Mouse (Mus musculus) ES-Bruce4 (cell line): ENCODE measurements around the gene Aim2. TPM values are rescaled to one million over a fixed set of nuclear protein-coding genes. Genes with fewer than 3 reads are reported as not detected.
"Not testable (repeated sequence)": the region's sequence is repeated elsewhere in the genome, so short reads cannot be mapped to it uniquely, and the experiment has no call there.

Experiments
- H3K27ac ChIP-seq: 2 replicates; pipeline ENCODE4 v1.5.1; 2012; ENCODE audit warnings: low read length, inconsistent platforms; ENCODE audit not compliant: insufficient read depth
- H3K27me3 ChIP-seq: 2 replicates; pipeline ENCODE4 v1.6.1; 2012; ENCODE audit warnings: mild to moderate bottlenecking, low read length, inconsistent platforms; ENCODE audit not compliant: control insufficient read depth, poor library complexity, insufficient read depth, severe bottlenecking
- H3K36me3 ChIP-seq: 2 replicates; pipeline ENCODE4 v1.6.1; 2012; ENCODE audit warnings: inconsistent platforms, mild to moderate bottlenecking, low read length, moderate library complexity; ENCODE audit not compliant: control insufficient read depth, poor library complexity, insufficient read depth, severe bottlenecking
- H3K4me1 ChIP-seq: one replicate; pipeline ENCODE4 v1.8.1; 2011; ENCODE audit warnings: low read length; ENCODE audit not compliant: control insufficient read depth, insufficient read depth
- H3K4me3 ChIP-seq: 2 replicates; pipeline ENCODE4 v1.5.1; 2011; ENCODE audit warnings: low read depth, mild to moderate bottlenecking, low read length
- H3K9ac ChIP-seq: 2 replicates; pipeline ENCODE4 v1.6.1; 2012; ENCODE audit warnings: low read depth, mild to moderate bottlenecking, inconsistent platforms; ENCODE audit not compliant: poor library complexity, severe bottlenecking
- H3K9me3 ChIP-seq: replicated peaks from 2 replicates; pipeline ENCODE4 v1.6.1; 2012; ENCODE audit warnings: mild to moderate bottlenecking, low read length, inconsistent platforms; ENCODE audit not compliant: control insufficient read depth, poor library complexity, insufficient read depth, severe bottlenecking
- CTCF ChIP-seq: IDR thresholded peaks from one replicate; pipeline ENCODE4 v1.8.1; 2011; ENCODE audit warnings: low read depth, low read length
- EP300 ChIP-seq: IDR thresholded peaks from 2 replicates; pipeline ENCODE4 v1.6.1; 2011; ENCODE audit warnings: low read depth, low read length; ENCODE audit not compliant: insufficient read depth
- POLR2A ChIP-seq: IDR thresholded peaks from one replicate; pipeline ENCODE4 v1.8.1; 2011; ENCODE audit warnings: low read length; ENCODE audit not compliant: insufficient read depth
- polyA plus RNA-seq: library from polyadenylated mRNA; stranded (reverse); fragments of >200 nt; gene quantifications from 2 replicates; pipeline ENCODE4 v1.2.4, GENCODE M21; 2011; ENCODE audit warnings: low read depth; ENCODE audit not compliant: missing spikeins, insufficient read depth, insufficient read length

The Aim2 gene
- polyA plus RNA-seq, 1 experiment = 49.8 TPM

- TF ChIP-seq EP300 (no peak), CTCF (no peak), POLR2A (no peak)
- H3K9me3 ChIP-seq = no peaks in the 10 kb centered on the region
- H3K36me3 ChIP-seq = peaks cover 2% of the 10 kb centered on the region
- no peaks in the 10 kb centered on the region for H3K4me1 ChIP-seq
- no peak overlapping the region for H3K27ac ChIP-seq
- no peak overlapping the region for H3K9ac ChIP-seq
- no peak overlapping the region for H3K4me3 ChIP-seq
- H3K27me3 ChIP-seq = no peaks in the 10 kb centered on the region
Observed at GRCm38 (mm10) chr1:173447067-173447466, 96.4 kb downstream of the Aim2 start.

- Histone ChIP-seq H3K27me3 (no peaks in the 10 kb centered on the region), H3K4me1 (no peaks in the 10 kb centered on the region), H3K9me3 (no peaks in the 10 kb centered on the region), H3K9ac (no peak overlapping the region), H3K4me3 (no peak overlapping the region), H3K36me3 (peaks cover 6% of the 10 kb centered on the region), H3K27ac (no peak overlapping the region)
- TF ChIP-seq EP300 (no peak), CTCF (no peak), POLR2A (no peak)
Observed at GRCm38 (mm10) chr1:173450621-173451020, 99.9 kb downstream of the Aim2 start.

GRCm38 (mm10) chr1:173451665-173452064 lies 101.0 kb downstream of the Aim2 start:
- no peaks in the 10 kb centered on the region for H3K27me3 ChIP-seq
- H3K4me1 ChIP-seq = no peaks in the 10 kb centered on the region
- H3K9ac ChIP-seq = no peak overlapping the region
- H3K27ac ChIP-seq = no peak overlapping the region
- no peak for TF ChIP-seq EP300
- TF ChIP-seq CTCF = no peak
- no peak for TF ChIP-seq POLR2A
- no peak overlapping the region for H3K4me3 ChIP-seq
- peaks cover 12% of the 10 kb centered on the region for H3K36me3 ChIP-seq
- no peaks in the 10 kb centered on the region for H3K9me3 ChIP-seq

- Histone ChIP-seq H3K27ac (no peak overlapping the region), H3K9me3 (no peaks in the 10 kb centered on the region), H3K4me3 (no peak overlapping the region), H3K4me1 (no peaks in the 10 kb centered on the region), H3K9ac (no peak overlapping the region), H3K36me3 (peaks cover 18% of the 10 kb centered on the region), H3K27me3 (no peaks in the 10 kb centered on the region)
- TF ChIP-seq CTCF (peak; percentile 23), POLR2A (no peak)
Observed at GRCm38 (mm10) chr1:173456139-173456754, 105.6 kb downstream of the Aim2 start.

- Histone ChIP-seq H3K27ac (no peak overlapping the region), H3K9me3 (no peaks in the 10 kb centered on the region), H3K4me1 (no peaks in the 10 kb centered on the region), H3K36me3 (peaks cover 18% of the 10 kb centered on the region), H3K4me3 (no peak overlapping the region), H3K27me3 (no peaks in the 10 kb centered on the region), H3K9ac (no peak overlapping the region)
- no peak for TF ChIP-seq POLR2A
- TF ChIP-seq CTCF = no peak
- no peak for TF ChIP-seq EP300
Observed at GRCm38 (mm10) chr1:173456761-173457160, 106.1 kb downstream of the Aim2 start.

GRCm38 (mm10) chr1:173480399-173481181 lies 129.9 kb downstream of the Aim2 start:
- not testable (repeated sequence) for H3K4me1 ChIP-seq, H3K27ac ChIP-seq, H3K36me3 ChIP-seq, H3K9ac ChIP-seq, H3K27me3 ChIP-seq, H3K4me3 ChIP-seq, H3K9me3 ChIP-seq

- H3K4me1 ChIP-seq, H3K27ac ChIP-seq, H3K4me3 ChIP-seq, H3K9me3 ChIP-seq, H3K9ac ChIP-seq, H3K36me3 ChIP-seq, H3K27me3 ChIP-seq: not testable (repeated sequence)
Observed at GRCm38 (mm10) chr1:173481182-173481574, 130.5 kb downstream of the Aim2 start.

GRCm38 (mm10) chr1:173490812-173491480 lies 140.3 kb downstream of the Aim2 start, which contains the start of gene Ifi206:
Gene Ifi206 (minus strand): TSS chr1:173491041.
- not testable (repeated sequence) for H3K36me3 ChIP-seq, H3K4me1 ChIP-seq, H3K27me3 ChIP-seq, H3K4me3 ChIP-seq, H3K27ac ChIP-seq, H3K9ac ChIP-seq, H3K9me3 ChIP-seq
